Mouse (Mus musculus) CD4-positive helper T cell, adult 2 months (primary cell): ENCODE results near the gene Adam29.

Experiments
- DNase-seq: peaks from one replicate; pipeline ENCODE4 v3.0.0-alpha.2; 2012; ENCODE audit warnings: low read depth, missing footprints, low spot score

Adam29 gene

DNA sequence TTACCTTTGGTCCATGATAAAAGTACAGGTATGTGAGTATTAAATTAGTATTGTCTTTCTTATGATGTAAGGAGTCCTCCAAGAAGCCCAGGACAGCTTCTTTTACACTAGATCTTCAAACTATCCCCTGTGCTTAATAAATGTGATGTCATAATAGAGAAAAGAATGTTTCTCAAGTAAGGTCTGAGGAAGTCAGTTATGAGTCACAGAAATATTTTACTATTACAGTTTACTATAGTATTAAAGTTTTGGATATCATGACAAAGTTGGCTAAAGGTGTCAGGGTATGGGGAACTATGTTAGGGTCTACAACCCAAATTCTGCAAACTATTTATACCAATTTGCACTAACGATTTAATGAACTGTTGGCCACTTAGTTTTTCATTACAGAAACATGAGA is at the start of gene Adam29:
Gene Adam29 (minus strand): TSS at position 101 of the 400 bp plus-strand sequence.
- DNase-seq = no peak

DNA sequence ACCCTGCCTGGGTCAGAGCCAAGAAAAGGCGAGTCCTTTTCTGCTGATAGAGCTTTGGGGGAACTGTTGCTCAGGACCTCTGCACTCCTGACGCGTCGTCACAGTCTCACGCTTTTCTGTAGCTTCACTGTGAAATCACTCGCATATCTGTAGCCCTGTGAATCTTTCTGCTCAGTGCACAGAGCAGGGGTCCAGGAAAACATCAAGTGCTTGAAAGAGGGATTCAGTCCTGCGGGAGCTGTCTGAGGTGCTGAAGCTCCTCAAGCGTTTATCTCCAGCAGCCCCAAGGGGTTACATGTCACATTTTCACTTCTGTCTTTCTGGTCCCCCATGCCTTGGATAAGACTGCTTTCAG is 33.8 kb upstream of the Adam29 start:
- DNase-seq = no peak

DNA sequence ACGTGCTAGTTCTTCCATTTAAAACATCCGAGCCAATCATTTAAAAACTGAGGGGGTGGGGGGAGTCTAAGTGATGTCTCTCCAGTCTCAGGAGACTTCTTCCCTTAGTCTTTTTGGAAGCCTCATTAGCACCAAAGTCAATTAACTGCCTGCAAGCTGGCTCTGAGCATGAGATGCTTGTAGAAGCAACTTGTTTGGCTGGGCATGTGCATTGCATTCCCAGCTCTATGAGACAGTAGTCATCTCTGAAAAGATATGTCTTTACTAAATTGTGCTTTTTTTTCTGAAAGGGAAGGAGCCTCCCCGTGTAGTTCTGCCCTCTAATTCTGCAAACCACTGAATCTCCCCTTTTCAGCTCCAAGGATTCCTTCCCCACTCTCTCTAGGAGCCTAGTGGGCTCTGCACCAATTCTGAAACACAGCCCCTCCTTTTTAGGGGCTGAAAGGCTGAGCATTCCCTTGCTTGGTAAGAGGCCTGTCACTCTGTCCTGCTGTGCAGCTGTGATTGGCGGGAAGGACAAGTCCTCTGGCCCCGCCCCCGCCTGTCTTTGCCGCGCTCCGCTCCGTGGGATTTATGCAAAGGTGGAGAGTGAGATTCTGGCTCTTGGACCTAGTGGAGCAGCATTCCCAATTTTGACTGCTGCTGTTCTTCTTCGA is 33.2 kb upstream of the Adam29 start, which contains the start of gene Glra3:
Gene Glra3 (plus strand): TSS at position 591 of the 656 bp plus-strand sequence.
- no peak for DNase-seq
